In genomic region chr2:35557911-35558825, GRCm38 (mm10) we compare ENCODE assay signal across 9 mouse cellular contexts. TPM values are rescaled to one million over a fixed set of nuclear protein-coding genes. Genes with fewer than 3 reads are reported as not detected.
DNase-seq lines count a peak whose midpoint lies in the region; ATAC-seq and TF ChIP-seq lines count a peak whose summit lies in the region.
"Had no signal": no experiment of that assay in that cellular context is flagged by ENCODE, and none has a peak within 500 bp of the region (broad histone marks: within the 10 kb centered on the region; RNA-seq: fewer than 3 reads in every experiment).

Gene Dab2ip (plus strand): TSS chr2:35558266.

- H3K27ac ChIP-seq in forebrain, embryonic 10.5 days, result peak within 1 kb of the TSS; percentile 48
- H3K27ac ChIP-seq in heart, embryonic 14.5 days (replicated peaks in 1 of 2; ENCODE audit: control insufficient read depth in 1 of 2, insufficient read depth in 1 of 2, low read depth in 2 of 2, low read length in 2 of 2), result peak within 1 kb of the TSS; percentile 66 to 72
- no peak within 1 kb of the TSS for H3K27ac ChIP-seq in midbrain, postnatal 0 days (ENCODE audit: low read depth, low read length)

- no peaks in the 10 kb centered on the region for H3K9me3 ChIP-seq in forebrain, embryonic 10.5 days
- H3K9me3 ChIP-seq in heart, embryonic 14.5 days (ENCODE audit: control insufficient read depth, low read length), result no peaks in the 10 kb centered on the region
- H3K9me3 ChIP-seq in midbrain, postnatal 0 days (ENCODE audit: low read length), result no peaks in the 10 kb centered on the region

- peak within 1 kb of the TSS; percentile 53 for H3K4me2 ChIP-seq in heart, embryonic 14.5 days (ENCODE audit: low read length)
- H3K4me2 ChIP-seq in midbrain, postnatal 0 days (ENCODE audit: low read depth, low read length, poor library complexity, severe bottlenecking), result no peak within 1 kb of the TSS; the same call in 1 of the 2 replicates

- H3K36me3 ChIP-seq in forebrain, embryonic 10.5 days (replicated peaks), result no peaks in the 10 kb centered on the region
- H3K36me3 ChIP-seq in heart, embryonic 14.5 days (ENCODE audit: control insufficient read depth, insufficient read depth, low read length), result no peaks in the 10 kb centered on the region
- H3K36me3 ChIP-seq in midbrain, postnatal 0 days (ENCODE audit: insufficient read depth, low read length), result no peaks in the 10 kb centered on the region

- DNase-seq in MN1 (ENCODE audit: low spot score), result peak; percentile 62
- no peak for DNase-seq in adrenal gland, adult 18-20 months (ENCODE audit: low spot score in 2 of 2)
- no peak for DNase-seq in forebrain, embryonic 10.5 days (ENCODE audit: extremely low spot score, low spot score)
- DNase-seq in layer of hippocampus, adult 9-11 months, result peak; percentile 74
- no peak for DNase-seq in midbrain, postnatal 0 days (ENCODE audit: low spot score)
- DNase-seq in spleen, postnatal 36 days (ENCODE audit: low spot score in 2 of 2), result no peak
- DNase-seq in thymus, adult 18-20 months, result no peak

- no peak within 1 kb of the TSS for H3K4me3 ChIP-seq in forebrain, embryonic 10.5 days
- H3K4me3 ChIP-seq in heart, embryonic 14.5 days (ENCODE audit: control insufficient read depth in 1 of 2, insufficient read depth in 1 of 2, low read depth in 1 of 2, low read length in 2 of 2), result peak within 1 kb of the TSS; percentile 19 to 38
- H3K4me3 ChIP-seq in midbrain, postnatal 0 days (ENCODE audit: low read depth, low read length), result no peak within 1 kb of the TSS
- H3K4me3 ChIP-seq: erythroblast, embryonic 14.5 days had no signal

- no peak for ATAC-seq in heart, embryonic 14.5 days (ENCODE audit: insufficient number of reproducible peaks, insufficient read depth, low FRiP score, low read depth)
- ATAC-seq in midbrain, postnatal 0 days (ENCODE audit: low FRiP score), result peak; percentile 45; the same call in 1 of the 2 replicates

- WGBS in forebrain, embryonic 10.5 days, result 66% methylated on average over 29 of the region's 29 CpGs
- 42% methylated on average over 29 of the region's 29 CpGs for WGBS in heart, embryonic 14.5 days
- WGBS in midbrain, postnatal 0 days, result 67% methylated on average over 29 of the region's 29 CpGs

- H3K9ac ChIP-seq in heart, embryonic 14.5 days (ENCODE audit: low read length), result peak within 1 kb of the TSS; percentile 67
- no peak within 1 kb of the TSS for H3K9ac ChIP-seq in midbrain, postnatal 0 days (replicated peaks; ENCODE audit: low read length, poor library complexity, severe bottlenecking)

- H3K4me1 ChIP-seq in forebrain, embryonic 10.5 days, result peaks cover 27% of the 10 kb centered on the region
- peaks cover 37 to 53% of the 10 kb centered on the region in 2 experiments for H3K4me1 ChIP-seq in heart, embryonic 14.5 days (ENCODE audit: control insufficient read depth in 2 of 2, insufficient read depth in 2 of 2, low read length in 2 of 2)
- H3K4me1 ChIP-seq in midbrain, postnatal 0 days (ENCODE audit: insufficient read depth, low read length), result no peaks in the 10 kb centered on the region

- H3K27me3 ChIP-seq in forebrain, embryonic 10.5 days (ENCODE audit: poor library complexity, severe bottlenecking), result peaks cover 9% of the 10 kb centered on the region; the same call in 1 of the 2 replicates
- no peaks in the 10 kb centered on the region for H3K27me3 ChIP-seq in heart, embryonic 14.5 days (ENCODE audit: control insufficient read depth, insufficient read depth, low read length)
- no peaks in the 10 kb centered on the region for H3K27me3 ChIP-seq in midbrain, postnatal 0 days (ENCODE audit: insufficient read depth, low read length)

- TF ChIP-seq CTCF in midbrain, postnatal 0 days (IDR thresholded peaks at IDR 0.05), result no peak

RNA-seq across cellular contexts. Expression of gene Dab2ip, which starts in this region (rescaled TPM):
- 10 to 100 TPM; 43.5 to 87.3 TPM for total RNA-seq in adrenal gland, adult 18-20 months (2021)
- polyA plus RNA-seq in forebrain, embryonic 10.5 days (2016; fragmentation: Nextera tagmentation; extraction: Ambion mirVana), result 22.0 and 23.3 TPM in 2 replicates
- polyA plus RNA-seq in heart, embryonic 14.5 days (2014; fragmentation: Nextera tagmentation; extraction: Ambion mirVana), result 46.6 and 49.8 TPM in 2 replicates
- total RNA-seq in midbrain, postnatal 0 days (2014; rRNA removed), result 161 and 175 TPM in 2 replicates
- 71.5 and 73.3 TPM in 2 replicates for polyA plus RNA-seq in midbrain, postnatal 0 days (2015; fragmentation: Nextera tagmentation; extraction: Ambion mirVana)

Comparison
In these comparisons a context has a peak if more than half of its experiments do, and no peak if none do; other contexts are left out.
1. DNase-seq: peak in MN1 (single experiment) and layer of hippocampus, adult 9-11 months (single experiment); none in adrenal gland, adult 18-20 months (0 of 2), forebrain, embryonic 10.5 days (single experiment), midbrain, postnatal 0 days (single experiment), spleen, postnatal 36 days (0 of 2) and thymus, adult 18-20 months (0 of 2).
2. H3K4me3 ChIP-seq: peak in heart, embryonic 14.5 days (2 of 2); none in forebrain, embryonic 10.5 days (single experiment) and midbrain, postnatal 0 days (single experiment).